Mouse (Mus musculus) kidney, adult 11 months (tissue): Measurements from ENCODE around the gene Fabp6.

ENCODE experiments used
- DNase-seq: peaks from one replicate; pipeline ENCODE4 v3.0.0; 2022

Fabp6 gene

GRCm38 (mm10) chr11:43601440-43601839 lies at the start of gene Fabp6:
TSS of gene Fabp6 (minus strand) at chr11:43601540.
- no peak for DNase-seq

- DNase-seq: no peak
Measured at GRCm38 (mm10) chr11:43645286-43645685, 43.9 kb upstream of the Fabp6 start.

GRCm38 (mm10) chr11:43643180-43643591 lies 41.8 kb upstream of the Fabp6 start:
- peak; percentile 89 for DNase-seq

GRCm38 (mm10) chr11:43638486-43638885 lies 37.1 kb upstream of the Fabp6 start:
- DNase-seq: no peak

GRCm38 (mm10) chr11:43636761-43637160 lies 35.4 kb upstream of the Fabp6 start:
- DNase-seq: no peak

GRCm38 (mm10) chr11:43633658-43634401 lies 32.5 kb upstream of the Fabp6 start:
- peak; percentile 82 for DNase-seq

GRCm38 (mm10) chr11:43633165-43633564 lies 31.8 kb upstream of the Fabp6 start:
- no peak for DNase-seq

- DNase-seq: no peak
Measured at GRCm38 (mm10) chr11:43632566-43632965, 31.2 kb upstream of the Fabp6 start.

- DNase-seq: no peak
Measured at GRCm38 (mm10) chr11:43631645-43632044, 30.3 kb upstream of the Fabp6 start.

GRCm38 (mm10) chr11:43626927-43627645 lies 25.7 kb upstream of the Fabp6 start:
- no peak for DNase-seq

GRCm38 (mm10) chr11:43626300-43626926 lies 25.1 kb upstream of the Fabp6 start:
- peak; percentile 82 for DNase-seq

GRCm38 (mm10) chr11:43624341-43624740 lies 23.0 kb upstream of the Fabp6 start:
- DNase-seq: no peak

GRCm38 (mm10) chr11:43621769-43622168 lies 20.4 kb upstream of the Fabp6 start:
- peak; percentile 77 for DNase-seq

- DNase-seq: no peak
Measured at GRCm38 (mm10) chr11:43618403-43618802, 17.1 kb upstream of the Fabp6 start.

- no peak for DNase-seq
Measured at GRCm38 (mm10) chr11:43617924-43618323, 16.6 kb upstream of the Fabp6 start.

- DNase-seq: peak; percentile 53
Measured at GRCm38 (mm10) chr11:43612834-43613488, 11.6 kb upstream of the Fabp6 start.

GRCm38 (mm10) chr11:43610662-43611033 lies 9.3 kb upstream of the Fabp6 start:
- DNase-seq: no peak

- no peak for DNase-seq
Measured at GRCm38 (mm10) chr11:43610006-43610661, 8.8 kb upstream of the Fabp6 start.

GRCm38 (mm10) chr11:43608440-43608839 lies 7.1 kb upstream of the Fabp6 start:
- no peak for DNase-seq

GRCm38 (mm10) chr11:43605859-43606258 lies 4.5 kb upstream of the Fabp6 start:
- DNase-seq: no peak

GRCm38 (mm10) chr11:43604891-43605290 lies 3.6 kb upstream of the Fabp6 start:
- no peak for DNase-seq

- no peak for DNase-seq
Measured at GRCm38 (mm10) chr11:43604207-43604606, 2.9 kb upstream of the Fabp6 start.
